Mouse (Mus musculus) small intestine, adult 2 months (tissue): ENCODE measurements around the gene Gm3239.
"Not testable (repeated sequence)": the region's sequence is repeated elsewhere in the genome, so short reads cannot be mapped to it uniquely, and the experiment has no call there.

ENCODE experiments used
- CTCF ChIP-seq: fragments of 200-500 bp; IDR thresholded peaks from 2 replicates; pipeline ENCODE4 v1.5.1; 2012; ENCODE audit warnings: low read depth, mild to moderate bottlenecking, control low read depth, inconsistent platforms, low read length, moderate library complexity, mixed read lengths; ENCODE audit not compliant: insufficient replicate concordance, insufficient read length; ENCODE audit errors: extremely low read depth
- POLR2A ChIP-seq: fragments of 200-500 bp; IDR thresholded peaks from 2 replicates; pipeline ENCODE4 v1.6.1; 2012; ENCODE audit warnings: low read depth, mild to moderate bottlenecking, control low read depth, inconsistent platforms, low read length, moderate library complexity

- TF ChIP-seq CTCF, POLR2A: not testable (repeated sequence)
These were observed 14.7 kb upstream of the Gm3239 start for GRCm38 (mm10) chr14:4649309-4649708.
